Mouse (Mus musculus) testis, adult 2 months (tissue): ENCODE results near the gene Epha6.

Source experiments
- CTCF ChIP-seq: fragments of 200-500 bp; IDR thresholded peaks from 2 replicates; pipeline ENCODE4 v1.5.1; 2012; ENCODE audit warnings: low read depth, mild to moderate bottlenecking, inconsistent platforms, low read length, moderate library complexity; ENCODE audit not compliant: control insufficient read depth, insufficient read depth, insufficient replicate concordance
- POLR2A ChIP-seq: fragments of 200-500 bp; IDR thresholded peaks from 2 replicates; pipeline ENCODE4 v1.6.1; 2012; ENCODE audit warnings: low read depth, mild to moderate bottlenecking, inconsistent platforms, low read length, moderate library complexity; ENCODE audit not compliant: control insufficient read depth

DNA sequence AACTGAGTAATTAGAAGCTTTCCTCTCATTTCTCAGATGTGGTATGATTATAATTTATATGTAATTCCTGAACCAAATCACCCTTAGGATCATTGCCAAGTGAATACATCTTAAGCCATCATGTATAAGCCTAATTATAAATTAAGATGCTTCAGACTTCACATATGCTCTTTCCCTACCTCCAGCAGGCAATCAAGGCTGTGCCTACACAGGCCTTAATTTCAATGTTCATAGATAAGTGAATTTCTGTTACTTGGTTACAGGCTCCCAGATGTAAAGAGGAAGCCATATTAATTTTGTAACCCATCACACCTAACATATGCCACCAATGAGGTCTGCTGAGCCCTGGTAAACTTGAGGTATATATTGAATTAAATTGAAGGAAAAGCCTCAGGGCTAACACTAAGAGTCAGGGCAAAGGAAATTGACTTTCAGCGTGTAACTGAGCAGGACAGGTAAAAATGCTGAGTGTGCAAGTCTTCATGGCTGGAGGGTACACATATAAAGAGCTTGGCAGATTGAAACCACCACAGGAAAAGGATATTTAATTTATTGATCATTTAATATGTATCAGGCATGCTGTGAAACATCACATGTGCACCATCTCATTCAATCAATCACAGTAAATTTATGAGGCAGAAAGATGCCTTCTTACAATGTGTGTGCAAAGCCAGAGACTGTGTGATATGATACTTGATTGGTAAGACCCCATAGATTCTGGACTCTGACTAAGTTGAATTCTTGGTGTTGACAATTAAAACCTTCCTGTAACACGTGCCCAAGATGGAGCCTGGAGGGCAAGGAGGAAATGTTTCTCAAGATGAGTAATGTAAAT lies 365.8 kb downstream of the Epha6 start:
- TF ChIP-seq CTCF (no peak), POLR2A (no peak)
